Mouse (Mus musculus): ENCODE data around the gene Kcne1.

DNA sequence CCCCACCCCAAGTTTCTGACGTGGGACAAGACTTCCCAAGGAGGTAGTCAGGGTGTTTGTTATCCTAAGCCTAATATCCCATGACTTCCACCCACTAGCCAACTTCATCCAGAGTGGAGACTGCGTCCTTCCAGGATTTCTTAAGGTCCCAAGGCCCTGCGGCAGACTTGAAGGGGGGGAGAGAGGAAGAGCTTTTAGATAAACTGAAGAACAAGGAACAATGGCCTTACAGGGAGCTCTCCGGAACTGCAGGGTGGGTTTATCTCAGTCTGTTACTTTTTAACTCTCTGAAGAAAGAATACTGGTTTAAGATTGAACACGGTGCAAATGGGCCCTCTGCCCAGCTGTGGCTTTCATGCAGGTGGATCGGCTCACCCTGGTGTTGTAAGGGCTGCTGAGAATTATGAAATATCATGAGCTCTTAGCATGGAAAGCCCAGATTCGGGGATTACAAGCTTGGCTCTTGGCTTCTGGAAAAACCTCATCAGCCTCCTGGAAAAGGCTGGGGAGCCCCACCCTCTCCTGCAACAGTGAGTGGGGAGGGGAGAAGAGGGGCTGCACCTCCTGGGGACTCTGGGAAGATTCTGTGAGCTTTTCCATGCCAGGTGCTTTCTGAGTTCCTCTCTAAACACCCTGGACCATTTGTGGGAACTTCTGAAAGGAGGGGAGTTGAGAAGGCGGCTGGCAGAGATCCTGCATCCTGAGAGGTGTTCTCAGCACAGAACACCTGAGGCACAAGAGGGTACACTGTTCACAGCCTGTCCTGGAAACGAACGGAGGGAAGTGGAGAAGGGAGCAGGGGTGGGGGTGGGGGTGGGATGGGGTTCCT lies 38.7 kb upstream of the Kcne1 start:
- TF ChIP-seq CTCF (IDR thresholded peaks at IDR 0.05; ENCODE audit: extremely low read depth, insufficient read length, insufficient replicate concordance, low read depth, low read length), result no peak
- no peak for TF ChIP-seq POLR2A (IDR thresholded peaks at IDR 0.05; ENCODE audit: low read depth, low read length)
